Mouse (Mus musculus) gastrocnemius, adult 18-20 months (tissue): Measurements from ENCODE around the gene Gm906. TPM values are rescaled to one million over a fixed set of nuclear protein-coding genes. Genes with fewer than 3 reads are reported as not detected.
"Not testable (repeated sequence)": the region's sequence is repeated elsewhere in the genome, so short reads cannot be mapped to it uniquely, and the experiment has no call there.

Experiments
- DNase-seq: peaks from one replicate; pipeline ENCODE4 v3.0.0; 2021; ENCODE audit warnings: low spot score
- long read RNA-seq, 2 experiments: library from polyadenylated mRNA; stranded (forward); transcript quantifications; one replicate each; pipeline ENCODE4 v2.0.0; 2021
- microRNA-seq: library from miRNA; unstranded; fragments of <30 nt; microRNA quantifications from one replicate; pipeline ENCODE4 v1.2.0, GENCODE M21; 2021
- total RNA-seq, 2 experiments: library from RNA; stranded (reverse); gene quantifications; 2 replicates each; pipeline ENCODE4 v1.2.3; 2021

Gm906 gene
- not detected for total RNA-seq
- long read RNA-seq, experiment 1: 0 reads
- long read RNA-seq, experiment 2: 0 reads

DNA sequence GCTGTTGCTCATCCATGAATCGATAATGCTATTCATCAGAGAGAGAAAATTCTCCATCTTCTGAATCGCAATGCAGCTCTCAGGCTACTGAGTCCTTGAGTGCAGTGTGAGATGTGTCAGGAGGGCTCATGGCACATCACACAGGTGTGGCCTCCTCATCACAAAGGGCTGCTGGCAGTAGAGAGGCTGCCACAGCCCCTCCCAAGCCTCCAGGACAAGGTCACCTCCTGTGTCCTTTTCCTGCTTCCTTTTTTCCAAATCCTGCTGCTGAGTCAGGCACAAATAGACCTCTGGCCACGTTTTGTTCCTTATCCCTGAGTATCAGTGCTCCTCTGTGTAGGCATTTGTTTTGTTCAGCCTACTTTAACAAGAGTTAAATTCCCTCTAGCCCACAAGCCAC, at the start of gene Gm906:
Gm906 (minus strand) TSS at position 101 of the 400 bp plus-strand sequence.
- DNase-seq: not testable (repeated sequence)

DNA sequence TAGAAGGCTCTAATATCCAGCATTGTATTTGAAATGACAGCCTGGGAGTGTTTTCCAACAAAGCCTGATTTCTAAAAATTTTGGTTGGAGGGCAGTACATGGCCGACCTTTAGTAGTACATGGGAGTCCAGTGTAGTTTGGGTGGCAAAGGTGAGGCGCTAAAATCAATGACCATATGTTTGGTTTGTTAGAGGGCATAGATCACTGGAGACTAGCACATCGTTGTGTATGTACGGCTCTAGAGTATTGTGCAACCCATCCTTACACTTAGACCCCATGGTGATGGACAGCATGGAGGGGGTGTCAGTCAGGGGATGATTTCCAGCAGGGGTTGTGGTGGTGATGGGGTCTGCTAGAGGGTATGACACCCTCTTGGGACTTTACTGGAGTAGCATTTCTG, 33.2 kb upstream of the Gm906 start:
- not testable (repeated sequence) for DNase-seq

- no peak for DNase-seq
Observed at GRCm38 (mm10) chr13:50236487-50236886, 13.6 kb downstream of the Gm906 start.

GRCm38 (mm10) chr13:50211842-50212241, 38.3 kb downstream of the Gm906 start:
- DNase-seq: peak; percentile 3

- DNase-seq: not testable (repeated sequence)
Observed at GRCm38 (mm10) chr13:50210191-50210590, 39.9 kb downstream of the Gm906 start.

GRCm38 (mm10) chr13:50209651-50210050, 40.5 kb downstream of the Gm906 start:
- DNase-seq: not testable (repeated sequence)

- no peak for DNase-seq
Observed at GRCm38 (mm10) chr13:50207966-50208365, 42.1 kb downstream of the Gm906 start.

DNA sequence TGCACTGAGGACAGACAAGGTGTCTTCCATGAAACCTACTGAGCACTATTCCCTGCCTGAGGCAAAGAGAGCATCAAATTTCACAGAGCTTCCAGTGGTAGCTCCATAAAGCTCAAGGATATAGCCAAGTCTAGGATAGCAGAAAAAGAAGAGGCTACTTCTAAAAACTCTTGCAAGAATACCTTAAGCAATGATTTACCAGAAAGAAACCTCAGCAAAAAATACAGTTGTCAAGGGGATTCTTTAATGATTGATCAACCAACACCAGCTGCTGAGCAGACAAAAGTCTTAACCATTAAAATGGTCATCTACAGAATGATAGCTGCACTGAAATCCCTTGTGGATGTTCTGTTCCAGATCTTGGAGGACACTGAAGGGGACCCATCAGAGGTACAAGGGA, 53.3 kb downstream of the Gm906 start:
- DNase-seq: not testable (repeated sequence)

Small RNA genes lying within 50 kb of the gene (microRNA-seq; reads per million reads assigned to microRNA genes)
- not detected for gene Gm24017

Other genes with a start within 250 kb of the Gm906 start
- gene Fbxw17, start 167.6 kb upstream of the Gm906 start, total RNA-seq: 1 to 10 TPM; 3.8 to 5.2 TPM
- not detected for gene Gm47429, start 193.6 kb upstream of the Gm906 start, total RNA-seq
- not detected for gene Nutm2, start 217.0 kb upstream of the Gm906 start, total RNA-seq